Mouse (Mus musculus): ENCODE data around the gene Olfm4. TPM values are rescaled to one million over a fixed set of nuclear protein-coding genes. Genes with fewer than 3 reads are reported as not detected.

Gene Olfm4
- polyA plus RNA-seq, 1 experiment from 2014 or later: 0.89 TPM

DNA sequence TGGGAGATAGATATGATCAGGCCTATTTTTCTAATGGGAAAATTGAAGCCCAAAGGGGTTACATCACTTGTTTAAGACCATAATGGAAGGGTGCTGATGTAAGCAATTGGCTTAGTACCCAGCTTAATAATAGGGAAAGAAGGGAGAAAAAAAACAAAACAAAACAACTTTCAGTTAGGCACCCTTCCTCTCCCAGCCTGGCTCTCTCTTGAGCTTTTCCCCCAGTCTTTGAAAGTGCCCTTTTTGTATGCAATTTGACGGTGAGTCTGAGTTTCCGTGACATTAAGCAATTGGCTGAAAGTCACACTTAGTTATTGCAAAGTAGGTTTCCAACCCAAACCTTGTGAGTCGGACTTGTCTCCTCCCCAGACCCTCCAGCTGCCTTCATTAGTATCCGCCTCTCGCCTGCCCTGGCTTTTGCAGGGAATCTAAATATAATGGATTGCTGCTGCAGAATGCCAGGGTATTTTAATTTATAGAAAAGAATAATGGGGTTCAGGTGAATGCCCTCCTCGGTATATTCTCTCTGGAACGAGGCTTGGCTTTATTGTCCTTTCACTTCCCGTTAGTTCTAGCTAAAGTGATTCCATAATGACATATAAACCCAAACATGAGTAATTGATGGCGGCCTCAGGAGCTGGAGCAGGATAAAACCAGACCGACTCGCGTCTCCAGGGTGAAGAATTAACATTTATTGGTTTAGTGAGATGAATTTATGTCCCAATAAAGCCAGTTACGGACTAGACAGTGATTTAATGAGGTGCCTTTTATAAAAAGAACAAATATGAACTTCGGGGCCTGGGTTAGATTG, 12.7 kb upstream of the Olfm4 start:
- H3K9me3 ChIP-seq (ENCODE audit: control insufficient read depth, low read length): 0 out of 2 replicates have a peak, but pooled peaks cover 3% of the 10 kb centered on the region
- H3K27me3 ChIP-seq (ENCODE audit: control insufficient read depth, insufficient read depth, low read length): no peaks in the 10 kb centered on the region
- H3K36me3 ChIP-seq (ENCODE audit: control insufficient read depth, insufficient read depth, low read length): no peaks in the 10 kb centered on the region
- DNase-seq: peak; percentile 39
- H3K27ac ChIP-seq (replicated peaks; ENCODE audit: low read depth, low read length): no peak overlapping the region
- no peak overlapping the region for H3K9ac ChIP-seq (replicated peaks; ENCODE audit: low read length)
- no peak overlapping the region for H3K4me3 ChIP-seq (replicated peaks; ENCODE audit: low read depth, low read length)
- no peak overlapping the region for H3K4me2 ChIP-seq (ENCODE audit: low read length)
- H3K4me1 ChIP-seq (ENCODE audit: control insufficient read depth, insufficient read depth, low read length): no peaks in the 10 kb centered on the region
- no peak for ATAC-seq (ENCODE audit: low FRiP score, low TSS enrichment)
- WGBS: 29% methylated on average over 14 of the region's 14 CpGs

DNA sequence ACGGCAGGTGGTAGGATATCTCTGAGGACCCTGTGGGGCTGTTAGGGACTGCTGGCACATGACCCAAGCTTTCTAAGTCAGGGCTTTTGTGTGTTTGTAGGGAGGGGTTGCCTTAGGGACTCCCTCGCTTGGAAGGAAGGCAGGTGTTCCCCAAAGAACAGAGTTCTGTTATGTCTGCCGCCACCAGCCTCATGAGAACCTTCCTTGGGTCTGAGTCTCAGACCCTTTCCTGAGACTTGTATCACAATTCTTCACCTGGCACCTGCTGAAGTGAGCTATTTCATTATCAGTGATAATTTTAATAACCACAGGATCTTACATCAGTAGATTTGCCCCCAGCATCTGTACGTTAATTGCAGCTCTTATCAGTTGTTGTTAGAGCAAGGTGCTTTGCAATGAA, 2.4 kb upstream of the Olfm4 start:
- H3K27me3 ChIP-seq (ENCODE audit: control insufficient read depth, insufficient read depth, low read length): no peaks in the 10 kb centered on the region
- no peak overlapping the region for H3K4me3 ChIP-seq (replicated peaks; ENCODE audit: low read depth, low read length)
- no peaks in the 10 kb centered on the region for H3K4me1 ChIP-seq (ENCODE audit: control insufficient read depth, insufficient read depth, low read length)
- no peaks in the 10 kb centered on the region for H3K9me3 ChIP-seq (ENCODE audit: control insufficient read depth, low read length)
- WGBS: 88% methylated on average over 4 of the region's 4 CpGs
- DNase-seq (no peak), ATAC-seq (ENCODE audit: low FRiP score, low TSS enrichment) (no peak)
- no peak overlapping the region for H3K9ac ChIP-seq (replicated peaks; ENCODE audit: low read length)
- no peak overlapping the region for H3K27ac ChIP-seq (replicated peaks; ENCODE audit: low read depth, low read length)
- no peaks in the 10 kb centered on the region for H3K36me3 ChIP-seq (ENCODE audit: control insufficient read depth, insufficient read depth, low read length)
- no peak overlapping the region for H3K4me2 ChIP-seq (ENCODE audit: low read length)

DNA sequence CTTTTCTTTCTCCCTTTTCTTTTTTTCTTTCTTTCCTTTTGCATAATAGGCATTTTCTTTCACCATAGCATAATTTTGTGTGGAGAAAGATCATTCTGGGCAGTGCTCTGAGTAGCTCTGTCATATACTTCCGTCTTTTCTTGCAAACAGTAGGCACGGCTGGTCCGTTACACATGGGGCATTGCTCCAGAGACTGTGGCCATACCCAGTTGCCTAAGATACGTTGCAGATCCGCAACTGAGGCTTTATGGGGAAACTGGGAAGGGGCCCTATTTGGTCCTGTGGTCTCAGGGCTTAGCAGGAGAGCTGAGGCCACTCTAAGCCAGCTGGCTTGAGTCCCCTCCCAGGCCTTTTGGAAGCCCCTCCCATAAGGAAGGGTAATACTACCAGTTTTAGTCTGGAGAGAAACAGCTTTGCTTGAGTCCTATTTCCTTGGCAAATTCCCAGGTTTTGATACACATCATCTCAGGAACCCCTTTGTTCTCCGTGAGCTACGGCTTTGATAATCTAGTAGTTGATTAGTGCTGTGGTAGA, 1.3 kb downstream of the Olfm4 start:
- Histone ChIP-seq H3K9me3 (ENCODE audit: control insufficient read depth, low read length) (no peaks in the 10 kb centered on the region), H3K36me3 (ENCODE audit: control insufficient read depth, insufficient read depth, low read length) (no peaks in the 10 kb centered on the region), H3K27ac (replicated peaks; ENCODE audit: low read depth, low read length) (no peak overlapping the region), H3K4me3 (replicated peaks; ENCODE audit: low read depth, low read length) (no peak overlapping the region), H3K27me3 (ENCODE audit: control insufficient read depth, insufficient read depth, low read length) (no peaks in the 10 kb centered on the region), H3K9ac (replicated peaks; ENCODE audit: low read length) (no peak overlapping the region), H3K4me1 (ENCODE audit: control insufficient read depth, insufficient read depth, low read length) (peaks cover 2% of the 10 kb centered on the region; the same call in 1 of the 2 replicates), H3K4me2 (ENCODE audit: low read length) (no peak overlapping the region)
- DNase-seq: no peak
- 88% methylated on average over 7 of the region's 7 CpGs for WGBS
- ATAC-seq (ENCODE audit: low FRiP score, low TSS enrichment): no peak

DNA sequence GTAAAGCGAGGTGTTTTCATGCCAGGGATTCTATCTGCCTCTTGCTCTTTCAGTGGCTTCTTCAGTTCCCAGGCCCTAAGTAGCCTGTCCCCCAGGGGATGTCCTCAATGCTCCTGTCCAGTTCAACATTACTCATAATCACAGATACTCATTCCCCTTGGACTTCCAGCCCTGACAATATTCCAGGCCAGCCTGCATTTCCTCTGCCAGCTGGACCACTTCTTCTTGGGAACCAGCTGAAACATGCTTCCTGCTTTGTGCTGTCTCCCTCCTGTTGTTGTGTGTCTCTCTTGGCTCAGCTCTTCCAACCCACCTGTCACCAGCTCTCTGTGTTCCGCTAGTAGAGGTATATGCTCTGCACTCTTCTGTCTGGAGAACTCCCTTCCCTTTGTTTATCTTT, 1.8 kb downstream of the Olfm4 start:
- DNase-seq: no peak

DNA sequence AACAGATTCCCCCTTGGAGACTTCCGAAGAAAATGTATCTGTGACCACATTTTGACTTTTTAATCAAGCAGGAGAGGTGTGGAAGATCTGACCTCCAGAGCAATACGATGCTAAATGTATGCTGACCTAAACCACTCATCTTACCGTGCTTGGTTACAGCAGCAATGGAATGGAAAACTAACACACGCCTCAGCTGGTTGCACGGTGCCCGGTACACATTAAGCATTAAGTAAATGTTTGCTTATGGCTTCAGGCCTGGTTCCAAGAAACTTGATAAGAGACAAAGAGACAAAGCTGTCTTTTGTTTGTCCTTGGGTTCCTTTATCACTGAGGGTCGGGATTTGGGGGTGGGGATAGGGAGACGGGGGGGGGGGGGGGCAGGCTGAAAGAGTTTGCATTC, 3.0 kb downstream of the Olfm4 start:
- Histone ChIP-seq H3K4me2 (ENCODE audit: low read length) (no peak overlapping the region), H3K27me3 (ENCODE audit: control insufficient read depth, insufficient read depth, low read length) (no peaks in the 10 kb centered on the region), H3K9me3 (ENCODE audit: control insufficient read depth, low read length) (no peaks in the 10 kb centered on the region), H3K36me3 (ENCODE audit: control insufficient read depth, insufficient read depth, low read length) (no peaks in the 10 kb centered on the region), H3K9ac (replicated peaks; ENCODE audit: low read length) (no peak overlapping the region), H3K4me3 (replicated peaks; ENCODE audit: low read depth, low read length) (no peak overlapping the region), H3K27ac (replicated peaks; ENCODE audit: low read depth, low read length) (no peak overlapping the region), H3K4me1 (ENCODE audit: control insufficient read depth, insufficient read depth, low read length) (peaks cover 2% of the 10 kb centered on the region; the same call in 1 of the 2 replicates)
- DNase-seq (no peak), ATAC-seq (ENCODE audit: low FRiP score, low TSS enrichment) (no peak)
- 73% methylated on average over 8 of the region's 8 CpGs for WGBS

More for the DNA sequence above, 1.8 kb downstream of the Olfm4 start:
- Histone ChIP-seq H3K27ac (replicated peaks; ENCODE audit: low read depth, low read length) (no peak overlapping the region), H3K36me3 (ENCODE audit: control insufficient read depth, insufficient read depth, low read length) (no peaks in the 10 kb centered on the region), H3K27me3 (ENCODE audit: control insufficient read depth, insufficient read depth, low read length) (no peaks in the 10 kb centered on the region), H3K9ac (replicated peaks; ENCODE audit: low read length) (no peak overlapping the region), H3K4me2 (ENCODE audit: low read length) (no peak overlapping the region), H3K9me3 (ENCODE audit: control insufficient read depth, low read length) (no peaks in the 10 kb centered on the region), H3K4me3 (replicated peaks; ENCODE audit: low read depth, low read length) (no peak overlapping the region), H3K4me1 (ENCODE audit: control insufficient read depth, insufficient read depth, low read length) (peaks cover 2% of the 10 kb centered on the region; the same call in 1 of the 2 replicates)
- no peak for ATAC-seq (ENCODE audit: low FRiP score, low TSS enrichment)
- 90% methylated on average over 2 of the region's 2 CpGs for WGBS

DNA sequence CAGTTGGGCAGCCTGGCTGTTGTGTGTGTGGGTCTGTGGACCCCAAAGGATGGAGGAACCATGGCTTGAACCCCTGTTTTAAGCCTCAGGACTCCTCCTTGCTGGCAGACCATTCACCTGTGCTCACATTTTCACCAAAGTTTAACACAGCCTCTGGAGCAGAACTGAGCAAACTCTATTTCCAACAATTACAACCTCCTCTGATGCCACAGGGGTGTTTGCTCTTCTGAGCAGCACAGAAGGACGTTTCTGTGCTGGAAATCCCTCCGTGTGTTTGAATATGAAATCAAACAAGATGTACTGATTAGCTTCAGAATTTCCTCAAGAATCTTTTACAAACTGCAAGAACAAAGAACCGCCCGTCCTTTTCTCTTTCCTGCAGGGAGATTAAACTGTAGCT, 5.9 kb downstream of the Olfm4 start:
- DNase-seq: no peak
- no peaks in the 10 kb centered on the region for H3K27me3 ChIP-seq (ENCODE audit: control insufficient read depth, insufficient read depth, low read length)
- H3K9me3 ChIP-seq (ENCODE audit: control insufficient read depth, low read length): no peaks in the 10 kb centered on the region
- WGBS: 28% methylated on average over 4 of the region's 4 CpGs
- H3K27ac ChIP-seq (replicated peaks; ENCODE audit: low read depth, low read length): no peak overlapping the region
- no peak overlapping the region for H3K4me3 ChIP-seq (replicated peaks; ENCODE audit: low read depth, low read length)
- ATAC-seq (ENCODE audit: low FRiP score, low TSS enrichment): no peak
- H3K9ac ChIP-seq (replicated peaks; ENCODE audit: low read length): no peak overlapping the region
- no peaks in the 10 kb centered on the region for H3K36me3 ChIP-seq (ENCODE audit: control insufficient read depth, insufficient read depth, low read length)
- H3K4me1 ChIP-seq (ENCODE audit: control insufficient read depth, insufficient read depth, low read length): peaks cover 2% of the 10 kb centered on the region; the same call in 1 of the 2 replicates
- H3K4me2 ChIP-seq (ENCODE audit: low read length): no peak overlapping the region

DNA sequence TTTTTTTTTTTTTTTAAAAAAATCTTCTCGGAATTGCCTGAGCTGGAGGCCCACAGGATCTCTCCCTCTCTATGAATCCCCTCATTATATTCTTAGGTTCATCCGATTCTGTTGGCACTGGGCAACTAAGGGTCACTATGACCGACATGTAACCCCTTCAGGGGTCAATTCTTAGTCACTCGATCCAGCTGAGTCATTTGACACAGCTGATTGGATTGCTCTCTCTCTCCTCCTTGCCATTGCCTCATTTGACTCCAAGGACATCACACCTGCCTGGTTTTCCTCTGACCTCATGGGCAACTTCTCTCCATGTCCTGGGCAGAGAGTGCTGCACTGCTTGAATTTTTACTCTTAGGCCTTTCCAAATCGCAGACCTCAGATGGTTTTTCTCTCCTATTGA, 6.7 kb downstream of the Olfm4 start:
- WGBS: 54% methylated on average over 5 of the region's 5 CpGs
- ATAC-seq (ENCODE audit: low FRiP score, low TSS enrichment) (no peak), DNase-seq (no peak)
- H3K4me2 ChIP-seq (ENCODE audit: low read length): no peak overlapping the region
- no peak overlapping the region for H3K27ac ChIP-seq (replicated peaks; ENCODE audit: low read depth, low read length)
- H3K4me3 ChIP-seq (replicated peaks; ENCODE audit: low read depth, low read length): no peak overlapping the region
- H3K9me3 ChIP-seq (ENCODE audit: control insufficient read depth, low read length): no peaks in the 10 kb centered on the region
- H3K27me3 ChIP-seq (ENCODE audit: control insufficient read depth, insufficient read depth, low read length): no peaks in the 10 kb centered on the region
- H3K9ac ChIP-seq (replicated peaks; ENCODE audit: low read length): no peak overlapping the region
- H3K4me1 ChIP-seq (ENCODE audit: control insufficient read depth, insufficient read depth, low read length): peaks cover 2% of the 10 kb centered on the region; the same call in 1 of the 2 replicates
- no peaks in the 10 kb centered on the region for H3K36me3 ChIP-seq (ENCODE audit: control insufficient read depth, insufficient read depth, low read length)

DNA sequence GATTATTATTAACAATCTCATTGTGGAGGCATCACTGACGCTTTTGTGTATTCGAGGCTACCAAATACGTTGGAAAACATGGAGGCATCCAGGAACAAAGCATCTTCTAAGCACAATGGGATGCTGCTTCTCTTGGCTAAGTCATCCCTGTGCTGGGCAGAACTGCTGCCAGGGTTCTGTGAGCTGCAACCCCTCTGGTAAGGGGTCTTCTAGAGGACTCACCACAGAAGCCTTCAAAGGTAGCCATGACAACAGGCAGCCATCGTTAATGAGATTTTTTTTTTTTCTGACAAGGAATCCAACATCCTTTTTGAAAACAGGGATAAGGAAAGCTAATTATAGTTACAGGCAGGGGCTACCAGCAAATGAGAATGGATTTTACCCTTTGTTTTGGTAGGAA, 13.7 kb downstream of the Olfm4 start:
- Histone ChIP-seq H3K36me3 (ENCODE audit: control insufficient read depth, insufficient read depth, low read length) (no peaks in the 10 kb centered on the region), H3K27ac (replicated peaks; ENCODE audit: low read depth, low read length) (peak overlapping the region; percentile 75), H3K4me3 (replicated peaks; ENCODE audit: low read depth, low read length) (no peak overlapping the region), H3K4me2 (ENCODE audit: low read length) (no peak overlapping the region), H3K9ac (replicated peaks; ENCODE audit: low read length) (no peak overlapping the region), H3K4me1 (ENCODE audit: control insufficient read depth, insufficient read depth, low read length) (peaks cover 7% of the 10 kb centered on the region), H3K27me3 (ENCODE audit: control insufficient read depth, insufficient read depth, low read length) (no peaks in the 10 kb centered on the region), H3K9me3 (ENCODE audit: control insufficient read depth, low read length) (no peaks in the 10 kb centered on the region)
- peak; percentile 62; the same call in 1 of the 2 replicates for ATAC-seq (ENCODE audit: low FRiP score, low TSS enrichment)
- WGBS: 15% methylated on average over 4 of the region's 4 CpGs
- peak; percentile 73 for DNase-seq

DNA sequence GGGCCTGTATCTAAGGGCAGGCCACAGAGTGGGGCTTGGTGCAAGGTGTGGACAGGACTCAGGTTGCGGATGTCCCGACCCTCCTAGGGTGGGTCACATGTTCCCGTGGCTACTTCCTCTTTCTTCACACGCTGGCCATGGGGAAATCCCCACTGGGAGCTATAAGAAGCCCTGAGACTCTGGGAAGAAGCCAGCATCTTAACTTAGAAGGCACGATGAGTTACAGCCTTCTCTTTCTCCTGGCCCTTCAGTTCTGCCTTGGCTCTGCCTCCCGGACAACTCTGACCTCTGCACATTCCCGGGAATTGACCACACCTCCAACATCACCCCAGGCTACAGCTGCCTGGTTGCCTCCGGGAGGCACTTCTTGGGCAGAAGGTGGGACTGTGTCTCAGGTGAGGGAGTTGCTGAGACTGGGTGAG, 16.2 kb downstream of the Olfm4 start:
- no peak overlapping the region for H3K4me2 ChIP-seq (ENCODE audit: low read length)
- H3K4me3 ChIP-seq (replicated peaks; ENCODE audit: low read depth, low read length): no peak overlapping the region
- WGBS: 59% methylated on average over 8 of the region's 8 CpGs
- no peak for ATAC-seq (ENCODE audit: low FRiP score, low TSS enrichment)
- H3K27ac ChIP-seq (replicated peaks; ENCODE audit: low read depth, low read length): no peak overlapping the region
- H3K27me3 ChIP-seq (ENCODE audit: control insufficient read depth, insufficient read depth, low read length): no peaks in the 10 kb centered on the region
- H3K4me1 ChIP-seq (ENCODE audit: control insufficient read depth, insufficient read depth, low read length): peaks cover 7% of the 10 kb centered on the region
- H3K36me3 ChIP-seq (ENCODE audit: control insufficient read depth, insufficient read depth, low read length): no peaks in the 10 kb centered on the region
- H3K9ac ChIP-seq (replicated peaks; ENCODE audit: low read length): no peak overlapping the region
- no peaks in the 10 kb centered on the region for H3K9me3 ChIP-seq (ENCODE audit: control insufficient read depth, low read length)
- DNase-seq: no peak
